Mouse (Mus musculus): ENCODE measurements around the gene Coq10b. TPM values are rescaled to one million over a fixed set of nuclear protein-coding genes. Genes with fewer than 3 reads are reported as not detected.

Coq10b gene
- polyA plus RNA-seq, 1 experiment from 2014 or later: 23.5 TPM

DNA sequence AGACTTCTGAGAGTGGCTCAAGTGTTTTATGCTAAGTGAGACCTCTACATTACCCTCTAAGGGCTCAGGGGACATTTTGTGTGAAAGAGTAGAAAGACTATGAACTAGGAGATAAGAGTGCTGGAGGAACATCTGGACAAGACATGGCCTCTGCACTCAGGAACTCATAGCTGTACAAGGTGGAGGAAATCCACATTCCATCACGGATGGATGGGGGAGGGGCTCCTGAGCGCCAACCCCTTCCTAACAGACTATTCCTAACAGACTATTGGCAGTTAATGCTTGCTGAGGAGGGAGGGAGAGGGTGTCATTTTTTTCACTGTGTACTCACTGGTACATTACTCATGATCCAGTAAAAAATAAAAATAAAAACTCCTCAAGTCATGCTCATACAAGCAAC is 22.2 kb downstream of the Coq10b start:
- Histone ChIP-seq H3K4me3 (no peak overlapping the region), H3K27me3 (ENCODE audit: poor library complexity, severe bottlenecking) (no peaks in the 10 kb centered on the region), H3K9me3 (no peaks in the 10 kb centered on the region), H3K36me3 (replicated peaks) (peaks cover 73% of the 10 kb centered on the region), H3K4me1 (no peaks in the 10 kb centered on the region), H3K27ac (no peak overlapping the region)
- WGBS: 67% methylated on average over 2 of the region's 2 CpGs
- DNase-seq (ENCODE audit: extremely low spot score, low spot score): no peak

DNA sequence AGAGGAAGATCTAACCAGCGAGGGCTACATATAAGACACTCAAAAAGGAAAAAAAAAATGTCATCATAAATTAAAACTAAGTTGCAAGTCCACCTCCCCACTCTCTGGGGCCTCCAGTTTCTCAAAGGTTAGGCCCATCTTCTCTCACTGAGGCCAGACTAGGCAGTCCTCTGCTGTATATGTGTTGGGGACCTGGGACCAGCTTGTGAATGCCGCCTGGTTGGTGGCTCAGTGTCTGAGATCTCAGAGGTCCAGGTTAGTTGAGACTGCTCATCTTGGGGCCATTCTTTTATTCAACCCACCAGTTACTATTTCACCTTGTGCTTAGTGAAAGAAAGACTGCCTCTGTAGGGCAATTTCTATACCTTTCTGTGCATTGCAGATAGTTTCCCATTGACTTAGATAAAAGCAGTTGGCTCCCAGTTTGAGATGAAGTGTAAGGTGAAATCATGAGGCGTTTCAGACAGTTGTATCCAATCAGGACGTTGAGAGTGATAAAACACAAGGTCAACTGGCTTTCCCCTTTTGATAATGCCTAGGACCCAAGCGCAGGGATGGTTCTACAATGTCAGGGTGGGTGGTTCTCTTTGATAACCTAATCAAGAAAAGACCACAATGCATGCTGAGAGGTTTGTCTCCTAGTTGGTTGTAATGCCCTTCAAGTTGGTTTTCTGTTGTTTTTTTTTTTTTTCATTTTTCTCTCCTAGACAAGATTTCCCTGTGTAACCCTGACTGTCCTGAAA is 23.3 kb downstream of the Coq10b start:
- no peak overlapping the region for H3K27ac ChIP-seq
- H3K4me3 ChIP-seq: no peak overlapping the region
- H3K36me3 ChIP-seq (replicated peaks): peaks cover 77% of the 10 kb centered on the region
- H3K9me3 ChIP-seq: no peaks in the 10 kb centered on the region
- 79% methylated on average over 5 of the region's 5 CpGs for WGBS
- H3K27me3 ChIP-seq (ENCODE audit: poor library complexity, severe bottlenecking): no peaks in the 10 kb centered on the region
- DNase-seq (ENCODE audit: extremely low spot score, low spot score): no peak
- no peaks in the 10 kb centered on the region for H3K4me1 ChIP-seq

DNA sequence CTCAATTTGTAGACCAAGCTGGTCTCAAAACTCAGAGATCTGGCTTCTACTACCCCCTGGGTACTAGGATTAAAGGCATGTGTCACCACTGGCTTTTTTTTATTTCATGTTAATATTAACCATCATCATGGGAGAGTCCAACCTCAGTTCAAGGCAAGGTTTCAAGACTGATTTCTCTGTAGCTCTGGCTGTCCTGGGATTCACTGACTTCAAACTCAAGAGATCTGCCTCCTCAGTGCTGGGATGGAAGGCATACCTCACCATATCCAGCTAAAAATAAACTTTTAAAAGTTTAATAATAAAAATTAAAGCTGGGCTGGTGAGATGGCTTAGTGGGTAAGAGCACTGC is 23.8 kb downstream of the Coq10b start:
- Histone ChIP-seq H3K27me3 (ENCODE audit: poor library complexity, severe bottlenecking) (no peaks in the 10 kb centered on the region), H3K4me1 (no peaks in the 10 kb centered on the region), H3K27ac (no peak overlapping the region), H3K4me3 (no peak overlapping the region), H3K36me3 (replicated peaks) (peaks cover 79% of the 10 kb centered on the region), H3K9me3 (no peaks in the 10 kb centered on the region)
- no peak for DNase-seq (ENCODE audit: extremely low spot score, low spot score)

DNA sequence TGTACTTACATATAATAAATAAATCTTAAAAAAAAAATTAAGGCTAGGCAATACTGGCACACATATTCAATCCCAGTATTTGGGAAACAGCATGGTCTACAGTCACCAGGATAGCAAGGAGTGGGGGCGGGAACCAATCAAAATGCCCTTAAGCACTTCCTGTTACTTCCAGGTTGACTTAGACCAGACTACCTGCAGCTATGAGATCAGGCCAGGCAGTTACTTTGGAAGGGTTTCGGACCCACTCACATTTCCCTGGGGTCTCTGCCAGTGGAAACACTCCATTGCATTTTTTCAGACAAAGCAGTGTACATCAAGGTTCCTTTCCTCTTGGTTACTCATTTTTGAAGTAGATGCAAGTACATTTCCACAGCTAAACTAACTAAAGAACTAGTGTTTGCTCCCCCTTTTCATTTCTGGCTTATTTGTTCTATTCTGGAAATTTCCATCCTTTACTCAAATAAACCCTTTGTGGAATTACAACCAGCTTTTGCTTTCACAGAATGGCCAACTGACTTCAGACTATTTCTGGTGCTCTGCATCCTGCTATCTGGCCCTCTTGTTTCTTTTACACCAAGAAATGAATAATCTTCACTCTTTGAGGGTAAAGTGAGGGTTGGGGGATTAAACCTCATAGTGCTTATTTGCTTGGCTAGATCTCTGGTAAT is 24.4 kb downstream of the Coq10b start:
- Histone ChIP-seq H3K27ac (no peak overlapping the region), H3K4me3 (no peak overlapping the region), H3K27me3 (ENCODE audit: poor library complexity, severe bottlenecking) (no peaks in the 10 kb centered on the region), H3K9me3 (no peaks in the 10 kb centered on the region), H3K36me3 (replicated peaks) (peaks cover 79% of the 10 kb centered on the region), H3K4me1 (no peaks in the 10 kb centered on the region)
- WGBS: 75% methylated on average over 2 of the region's 2 CpGs
- DNase-seq (ENCODE audit: extremely low spot score, low spot score): no peak

DNA sequence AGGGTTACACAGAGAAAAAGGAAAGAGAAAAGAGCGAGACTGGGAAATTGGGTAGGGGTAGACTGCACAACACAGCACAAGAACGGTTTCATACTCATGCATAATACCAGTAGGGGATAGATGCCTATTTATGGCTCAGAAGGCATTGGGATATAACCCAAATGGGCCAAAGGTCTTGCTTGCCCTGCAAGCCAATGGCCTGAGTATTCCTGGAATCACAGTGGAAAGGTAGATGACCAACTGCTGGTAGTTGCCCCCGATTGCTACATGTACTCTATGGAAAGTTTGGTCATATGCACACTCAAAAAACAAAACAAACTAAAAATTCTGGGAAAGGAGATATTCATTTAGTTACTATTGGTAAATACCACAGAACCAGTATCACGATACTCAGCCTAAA is 27.1 kb downstream of the Coq10b start:
- H3K27ac ChIP-seq: no peak overlapping the region
- 97% methylated on average over 4 of the region's 4 CpGs for WGBS
- H3K4me3 ChIP-seq: no peak overlapping the region
- H3K27me3 ChIP-seq (ENCODE audit: poor library complexity, severe bottlenecking): no peaks in the 10 kb centered on the region
- H3K36me3 ChIP-seq (replicated peaks): peaks cover 93% of the 10 kb centered on the region
- no peak for DNase-seq (ENCODE audit: extremely low spot score, low spot score)
- peaks cover 13% of the 10 kb centered on the region for H3K4me1 ChIP-seq
- no peaks in the 10 kb centered on the region for H3K9me3 ChIP-seq

DNA sequence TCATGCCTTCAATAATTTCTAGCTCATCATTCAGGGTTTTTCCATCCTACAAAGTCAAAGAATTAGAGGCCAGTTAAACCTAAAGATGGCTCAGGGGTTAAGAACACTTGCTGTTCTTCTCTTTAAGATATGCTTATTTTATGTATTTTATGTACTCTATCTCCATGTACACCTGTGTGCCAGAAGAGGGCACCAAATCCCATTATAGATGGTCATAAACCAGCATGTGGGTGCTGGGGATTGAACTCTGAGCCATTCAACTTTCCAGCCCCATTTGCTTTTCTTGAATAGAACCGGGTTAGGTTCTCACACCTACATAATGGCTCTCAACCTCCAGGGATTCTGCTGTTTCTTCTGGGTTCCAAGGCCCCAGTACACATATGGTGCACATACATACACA is 29.5 kb downstream of the Coq10b start:
- no peak overlapping the region for H3K27ac ChIP-seq
- H3K27me3 ChIP-seq (ENCODE audit: poor library complexity, severe bottlenecking): no peaks in the 10 kb centered on the region
- no peak overlapping the region for H3K4me3 ChIP-seq
- 84% methylated on average over 1 of the region's 1 CpGs for WGBS
- H3K36me3 ChIP-seq (replicated peaks): peaks cover 91% of the 10 kb centered on the region
- no peak for DNase-seq (ENCODE audit: extremely low spot score, low spot score)
- H3K9me3 ChIP-seq: no peaks in the 10 kb centered on the region
- peaks cover 36% of the 10 kb centered on the region for H3K4me1 ChIP-seq

DNA sequence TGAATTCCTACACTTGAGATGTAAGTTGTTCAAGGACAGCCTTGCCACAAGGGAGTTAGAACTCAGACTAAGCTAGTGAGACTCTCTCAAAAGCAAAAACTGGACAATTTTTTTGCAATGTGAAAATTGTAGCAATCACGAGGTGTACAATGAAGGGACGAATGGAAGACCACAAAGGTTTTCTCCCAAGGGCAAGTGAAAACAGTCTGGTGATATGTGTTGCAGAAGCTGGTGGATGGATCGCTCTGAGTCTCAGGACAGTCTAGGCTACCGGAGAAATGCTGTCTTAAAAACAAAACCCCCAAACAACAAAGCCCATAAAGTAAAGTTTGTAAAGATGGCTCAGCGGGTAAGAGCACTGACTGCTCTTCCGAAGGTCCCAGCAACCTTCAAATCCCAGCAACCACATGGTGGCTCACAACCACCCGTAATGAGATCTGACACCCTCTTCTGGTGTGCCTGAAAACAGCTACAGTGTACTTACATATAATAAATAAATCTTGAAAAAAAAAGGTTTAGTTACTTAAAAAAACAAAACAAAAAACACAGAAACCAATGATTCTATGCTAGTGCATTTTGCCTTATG is 33.3 kb downstream of the Coq10b start:
- H3K36me3 ChIP-seq (replicated peaks): peaks cover 71% of the 10 kb centered on the region
- no peaks in the 10 kb centered on the region for H3K9me3 ChIP-seq
- H3K4me1 ChIP-seq: peaks cover 53% of the 10 kb centered on the region
- DNase-seq (ENCODE audit: extremely low spot score, low spot score): no peak
- WGBS: 61% methylated on average over 7 of the region's 7 CpGs
- no peak overlapping the region for H3K27ac ChIP-seq
- peak overlapping the region; percentile 93 for H3K4me3 ChIP-seq
- no peaks in the 10 kb centered on the region for H3K27me3 ChIP-seq (ENCODE audit: poor library complexity, severe bottlenecking)

DNA sequence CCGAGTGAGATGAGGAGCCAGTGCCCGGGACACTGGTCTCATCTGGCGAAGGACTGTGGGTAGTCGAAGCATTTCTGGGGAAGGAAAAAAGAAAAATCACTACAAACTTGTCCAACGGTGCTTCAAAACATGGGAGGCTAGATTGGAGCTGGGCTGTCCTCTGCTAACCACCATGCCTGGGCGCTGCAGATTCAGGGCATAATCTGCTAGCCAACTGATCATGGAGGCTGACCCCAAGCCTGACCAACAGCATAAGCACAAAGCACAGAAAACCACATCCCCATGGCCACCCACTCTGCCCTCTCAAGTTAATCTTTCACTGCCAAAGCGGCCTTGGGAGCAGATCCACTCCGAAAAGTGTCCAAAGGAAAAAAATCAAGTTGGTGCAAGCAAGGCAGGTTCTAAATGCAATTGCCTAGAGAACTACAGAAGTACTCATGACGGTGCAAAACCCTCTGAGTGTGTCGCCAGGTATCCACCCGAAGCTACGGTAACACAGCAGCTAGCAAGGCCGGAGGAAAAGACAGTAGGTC is 34.4 kb downstream of the Coq10b start:
- Histone ChIP-seq H3K4me3 (peak overlapping the region; percentile 93), H3K36me3 (replicated peaks) (peaks cover 71% of the 10 kb centered on the region), H3K9me3 (no peaks in the 10 kb centered on the region), H3K27me3 (ENCODE audit: poor library complexity, severe bottlenecking) (no peaks in the 10 kb centered on the region), H3K27ac (peak overlapping the region; percentile 96), H3K4me1 (peaks cover 53% of the 10 kb centered on the region)
- WGBS: 3% methylated on average over 13 of the region's 13 CpGs
- peak; percentile 28 for DNase-seq (ENCODE audit: extremely low spot score, low spot score)

DNA sequence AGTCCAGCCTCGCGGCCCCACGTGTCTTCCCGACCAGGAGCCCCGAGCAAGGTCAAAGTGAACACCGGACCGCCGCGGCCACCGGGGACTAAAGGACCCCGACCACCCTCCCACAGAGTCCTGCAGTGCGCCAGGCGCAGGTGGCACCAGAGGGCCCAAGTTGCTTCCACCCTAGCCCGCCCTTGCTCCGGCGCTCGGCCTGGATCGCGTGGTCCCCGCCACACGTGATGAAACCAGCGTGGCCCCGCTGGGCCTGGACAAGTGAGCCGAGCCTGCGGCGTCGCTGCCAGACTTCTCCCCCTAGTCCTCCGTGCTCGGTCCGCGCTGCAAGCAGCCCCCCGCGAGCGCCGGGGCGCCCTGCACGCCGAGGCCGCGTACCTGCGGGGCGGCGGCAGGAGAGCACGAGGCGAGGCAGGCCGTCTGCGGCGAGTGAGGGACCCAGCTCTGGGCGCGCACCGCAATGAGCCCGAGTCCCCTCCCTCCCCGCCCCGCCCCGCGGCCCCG is 34.9 kb downstream of the Coq10b start:
- Histone ChIP-seq H3K36me3 (replicated peaks) (peaks cover 71% of the 10 kb centered on the region), H3K27ac (peak overlapping the region; percentile 96), H3K4me1 (peaks cover 53% of the 10 kb centered on the region), H3K4me3 (peak overlapping the region; percentile 93), H3K27me3 (ENCODE audit: poor library complexity, severe bottlenecking) (no peaks in the 10 kb centered on the region), H3K9me3 (no peaks in the 10 kb centered on the region)
- DNase-seq (ENCODE audit: extremely low spot score, low spot score): no peak
- WGBS: 0% methylated on average over 57 of the region's 57 CpGs

DNA sequence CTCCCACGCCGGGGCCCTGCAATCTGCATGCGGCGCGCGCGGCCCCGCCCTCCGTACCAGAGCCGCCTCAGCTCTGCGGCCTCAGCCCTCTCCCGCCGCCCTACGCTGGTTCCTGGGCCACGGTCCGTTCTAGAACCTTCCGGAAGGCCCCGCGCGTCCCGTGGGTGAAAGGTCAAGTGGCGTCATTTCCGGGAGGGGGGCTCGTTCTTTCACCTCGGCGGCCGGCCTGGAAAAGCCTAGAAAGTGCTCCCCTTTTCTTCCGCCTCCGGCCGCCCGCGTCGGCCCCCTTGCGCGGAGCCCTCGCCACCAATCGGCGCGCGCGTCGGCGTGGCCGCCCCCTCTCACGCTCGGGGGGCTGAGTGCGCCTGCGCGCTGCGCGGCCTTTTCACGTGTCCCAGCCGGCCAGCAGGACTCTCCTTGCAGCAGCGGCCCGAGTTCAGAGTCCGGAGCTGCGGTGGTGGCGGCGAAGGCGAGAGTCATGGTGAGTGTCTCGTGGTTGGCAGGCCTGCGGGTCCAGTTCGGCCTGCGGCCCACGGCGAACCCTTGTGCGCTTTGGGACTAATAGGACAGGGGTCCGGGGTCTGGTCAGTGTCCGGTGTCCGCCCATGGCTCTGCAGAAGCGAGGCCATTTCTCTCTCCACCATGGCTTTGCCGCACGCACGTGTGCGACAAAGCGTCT is 35.5 kb downstream of the Coq10b start, which contains the start of the genes Hspe1 and Hspd1:
Hspe1 (plus strand) TSS at position 201 of the 679 bp plus-strand sequence.
Hspd1 (minus strand) TSS at position 312 of the 679 bp plus-strand sequence.
- DNase-seq (ENCODE audit: extremely low spot score, low spot score): peak; percentile 100
- peaks cover 53% of the 10 kb centered on the region for H3K4me1 ChIP-seq
- peak within 1 kb of the TSS; percentile 93 for H3K4me3 ChIP-seq
- H3K27ac ChIP-seq: peak within 1 kb of the TSS; percentile 96
- peaks cover 70% of the 10 kb centered on the region for H3K36me3 ChIP-seq (replicated peaks)
- no peaks in the 10 kb centered on the region for H3K9me3 ChIP-seq
- no peaks in the 10 kb centered on the region for H3K27me3 ChIP-seq (ENCODE audit: poor library complexity, severe bottlenecking)
- WGBS: under 1% methylated on average over 74 of the region's 76 CpGs

DNA sequence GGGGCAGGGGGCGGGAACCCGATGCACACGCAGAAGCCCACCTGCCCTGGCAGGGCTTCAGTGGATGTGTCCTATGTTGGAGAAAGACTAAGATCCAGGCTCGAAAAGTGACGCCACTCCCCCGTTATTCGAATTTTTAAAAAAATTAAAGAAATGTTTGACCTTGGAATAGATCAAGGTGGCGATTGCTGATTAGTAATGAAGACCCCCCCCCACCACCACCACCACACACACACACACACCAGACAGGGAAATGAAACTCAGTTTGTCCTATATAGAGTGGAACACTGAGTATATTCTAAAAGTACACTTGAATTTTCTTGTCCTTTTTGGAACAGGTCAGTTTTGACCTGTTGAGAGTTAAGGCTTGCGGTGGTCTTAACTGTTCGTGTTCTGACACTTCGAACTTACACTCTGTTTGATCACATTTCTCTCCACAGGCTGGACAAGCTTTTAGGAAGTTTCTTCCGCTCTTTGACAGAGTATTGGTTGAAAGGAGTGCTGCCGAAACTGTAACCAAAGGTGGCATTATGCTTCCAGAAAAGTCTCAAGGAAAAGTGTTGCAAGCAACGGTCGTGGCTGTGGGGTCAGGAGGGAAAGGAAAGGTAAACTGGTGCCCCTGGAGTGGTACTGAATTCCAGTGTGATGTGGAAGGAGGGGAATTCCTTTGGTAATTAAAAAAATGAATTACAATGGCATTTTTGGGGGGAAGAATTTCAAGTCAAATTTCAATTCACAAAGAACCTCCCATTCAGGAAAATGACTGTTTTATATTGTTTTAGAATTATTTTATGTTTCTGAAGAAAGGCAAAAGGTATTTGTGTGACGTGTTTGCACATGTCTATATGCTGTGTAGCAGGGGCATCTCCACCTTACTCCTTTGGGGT is 36.3 kb downstream of the Coq10b start:
- DNase-seq (ENCODE audit: extremely low spot score, low spot score): no peak
- Histone ChIP-seq H3K27ac (peak overlapping the region; percentile 96), H3K4me1 (peaks cover 48% of the 10 kb centered on the region), H3K4me3 (peak overlapping the region; percentile 93), H3K9me3 (no peaks in the 10 kb centered on the region), H3K36me3 (replicated peaks) (peaks cover 70% of the 10 kb centered on the region), H3K27me3 (ENCODE audit: poor library complexity, severe bottlenecking) (no peaks in the 10 kb centered on the region)
- 11% methylated on average over 16 of the region's 16 CpGs for WGBS
